Mouse (Mus musculus) lung, adult 2 months (tissue): ENCODE data around the gene Ccdc187.

Source experiments
- CTCF ChIP-seq: fragments of 200-500 bp; IDR thresholded peaks from 2 replicates; pipeline ENCODE4 v1.5.1; 2011; ENCODE audit warnings: mild to moderate bottlenecking, low read length, control low read depth; ENCODE audit not compliant: insufficient read depth
- POLR2A ChIP-seq: fragments of 200-500 bp; IDR thresholded peaks from 2 replicates; pipeline ENCODE4 v1.6.1; 2011; ENCODE audit warnings: low read depth, mild to moderate bottlenecking, control low read depth, low read length, borderline replicate concordance; ENCODE audit errors: extremely low read depth

DNA sequence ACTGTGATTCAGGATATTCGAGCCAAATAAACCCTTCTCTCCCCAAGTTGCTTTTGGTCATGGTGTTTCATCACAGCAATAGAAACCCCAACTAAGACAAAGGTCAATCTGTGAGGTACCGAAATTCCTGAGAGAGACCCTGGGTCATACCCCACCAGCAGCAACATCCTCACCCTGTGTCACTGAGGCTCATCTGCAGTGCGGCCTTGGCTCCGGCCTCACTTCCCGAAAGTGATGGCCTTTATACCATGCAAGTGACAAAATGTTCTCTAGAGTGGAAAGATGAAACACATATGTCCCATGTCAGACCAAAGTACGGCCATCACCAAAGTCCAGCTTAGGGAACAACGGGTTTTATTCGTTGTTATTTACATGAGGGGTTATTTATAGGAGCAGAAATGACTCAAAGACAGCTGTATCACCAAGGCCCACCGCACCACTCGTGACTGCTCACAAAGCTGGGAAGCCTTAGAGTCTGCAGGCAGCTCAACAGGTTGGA is 7.7 kb upstream of the Ccdc187 start:
- no peak for TF ChIP-seq CTCF
- TF ChIP-seq POLR2A, result no peak
